Mouse (Mus musculus) heart, adult 9 months (tissue): ENCODE measurements at regions not wholly inside any gene's neighbourhood (a gene's known extent, or its start where the extent isn't known, plus 50 kb on each side); places are given as distances from the start of the nearest gene placed in this dataset.

Source experiments
- DNase-seq, 2 experiments: peaks; one replicate each; pipeline ENCODE4 v3.0.0; 2022; ENCODE audit warnings: low spot score in 2 of 2

- no peak for DNase-seq
These were observed 80.1 kb downstream of the Gm572 start for GRCm38 (mm10) chr4:148723208-148723607.

- DNase-seq = no peak
These were observed 80.1 kb upstream of the Casz1 start for GRCm38 (mm10) chr4:148723934-148724719.

GRCm38 (mm10) chr4:148728800-148729199 is 75.4 kb upstream of the Casz1 start:
- no peak for DNase-seq

- no peak for DNase-seq
These were observed 72.6 kb upstream of the Casz1 start for GRCm38 (mm10) chr4:148731586-148731985.

GRCm38 (mm10) chr4:148734061-148734460 is 70.2 kb upstream of the Casz1 start:
- no peak for DNase-seq

GRCm38 (mm10) chr4:148734547-148734946 is 69.7 kb upstream of the Casz1 start:
- no peak for DNase-seq

GRCm38 (mm10) chr4:148738601-148739530 is 65.4 kb upstream of the Casz1 start:
- DNase-seq = no peak

GRCm38 (mm10) chr4:148742549-148743413 is 61.4 kb upstream of the Casz1 start:
- peak; percentile 27 to 41 for DNase-seq

GRCm38 (mm10) chr4:148743414-148743844 is 60.8 kb upstream of the Casz1 start:
- no peak for DNase-seq

GRCm38 (mm10) chr4:148744053-148744452 is 60.2 kb upstream of the Casz1 start:
- no peak for DNase-seq

GRCm38 (mm10) chr4:148746460-148747314 is 57.5 kb upstream of the Casz1 start:
- peak; percentile 19 to 23 for DNase-seq

GRCm38 (mm10) chr4:148747315-148747644 is 56.9 kb upstream of the Casz1 start:
- peak; percentile 30 to 43 for DNase-seq

- no peak for DNase-seq
These were observed 54.2 kb upstream of the Casz1 start for GRCm38 (mm10) chr4:148750030-148750429.

- no peak for DNase-seq
These were observed 52.6 kb upstream of the Casz1 start for GRCm38 (mm10) chr4:148751591-148751990.

GRCm38 (mm10) chr4:148752360-148753093 is 51.7 kb upstream of the Casz1 start:
- no peak for DNase-seq

GRCm38 (mm10) chr4:148753143-148753798 is 51.0 kb upstream of the Casz1 start:
- DNase-seq = no peak

GRCm38 (mm10) chr4:148753849-148754248 is 50.4 kb upstream of the Casz1 start:
- no peak for DNase-seq
